Mouse (Mus musculus) embryonic facial prominence, embryonic 15.5 days (tissue): ENCODE results near the gene Atrnl1. TPM values are rescaled to one million over a fixed set of nuclear protein-coding genes. Genes with fewer than 3 reads are reported as not detected.
A peak's percentile ranks its signal among the peaks of the same experiment; 100 is the strongest.

Source experiments
- ATAC-seq: fragments of 200-750 bp; cut with Nextera tagmentation; 2 replicates; pipeline ENCODE4 v1.8.0; 2017; ENCODE audit warnings: low read depth, moderate TSS enrichment; ENCODE audit not compliant: insufficient number of reproducible peaks, low FRiP score, low TSS enrichment
- H3K27ac ChIP-seq: fragments of 300-500 bp; sonication (generic); replicated peaks from 2 replicates; pipeline ENCODE4 v1.5.1; 2015; ENCODE audit warnings: mild to moderate bottlenecking, inconsistent platforms
- H3K27me3 ChIP-seq: fragments of 300-500 bp; sonication (generic); 2 replicates; pipeline ENCODE4 v1.6.1; 2015; ENCODE audit warnings: inconsistent platforms
- H3K36me3 ChIP-seq: fragments of 300-500 bp; sonication (generic); 2 replicates; pipeline ENCODE4 v1.6.1; 2015; ENCODE audit warnings: mild to moderate bottlenecking, inconsistent platforms
- H3K4me1 ChIP-seq: fragments of 300-500 bp; sonication (generic); 2 replicates; pipeline ENCODE4 v1.6.1; 2015; ENCODE audit warnings: inconsistent platforms
- H3K4me2 ChIP-seq: fragments of 300-500 bp; sonication (generic); replicated peaks from 2 replicates; pipeline ENCODE4 v1.6.1; 2015; ENCODE audit warnings: mild to moderate bottlenecking, inconsistent platforms
- H3K4me3 ChIP-seq: fragments of 300-500 bp; sonication (generic); replicated peaks from 2 replicates; pipeline ENCODE4 v1.5.1; 2015; ENCODE audit warnings: mild to moderate bottlenecking, inconsistent platforms
- H3K9ac ChIP-seq: fragments of 300-500 bp; sonication (generic); 2 replicates; pipeline ENCODE4 v1.6.1; 2015; ENCODE audit warnings: inconsistent platforms
- H3K9me3 ChIP-seq: fragments of 300-500 bp; sonication (generic); replicated peaks from 2 replicates; pipeline ENCODE4 v1.6.1; 2016; ENCODE audit warnings: inconsistent platforms
- WGBS: fragments of 180-500 bp; shearing (Covaris S2); methylation state at CpG from one replicate; pipeline ENCODE4 v1.1.7; 2015; 5-methylcytosine and 5-hydroxymethylcytosine counted together
- polyA plus RNA-seq: library from polyadenylated mRNA; unstranded; fragments of >200 nt; fragmentation: Nextera tagmentation; extraction: Ambion mirVana; gene quantifications from 2 replicates; pipeline ENCODE4 v1.2.1, GENCODE M21; 2015

Gene Atrnl1
- polyA plus RNA-seq, 1 experiment from 2014 or later = 7.1 TPM

GRCm38 (mm10) chr19:57782366-57783089 is 171.7 kb downstream of the Atrnl1 start:
- Histone ChIP-seq H3K4me3 (no peak overlapping the region), H3K9me3 (no peaks in the 10 kb centered on the region), H3K4me2 (no peak overlapping the region), H3K4me1 (no peaks in the 10 kb centered on the region), H3K27ac (no peak overlapping the region), H3K27me3 (no peaks in the 10 kb centered on the region), H3K9ac (no peak overlapping the region), H3K36me3 (0 out of 2 replicates have a peak, but pooled peaks cover 7% of the 10 kb centered on the region)
- ATAC-seq = no peak
- WGBS = 87% methylated on average over 3 of the region's 3 CpGs

DNA sequence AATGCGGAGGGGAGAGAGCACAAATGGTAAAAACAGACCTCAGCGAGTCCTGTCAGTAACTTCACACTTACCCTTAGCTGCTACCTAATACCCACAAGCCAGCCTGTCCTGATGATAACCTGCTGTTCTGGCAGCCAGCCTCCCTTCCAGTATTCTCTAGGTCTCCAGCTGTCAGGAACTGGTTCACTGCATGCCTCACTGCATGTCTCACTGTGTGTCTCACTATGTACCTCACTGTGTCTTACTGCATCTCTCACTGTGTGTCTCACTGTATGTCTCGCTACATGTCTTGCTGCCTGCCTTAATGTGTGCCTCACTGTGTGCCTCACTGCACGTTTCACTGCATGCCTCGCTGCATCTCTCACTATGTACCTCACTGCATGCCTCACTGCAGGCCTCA is 175.9 kb downstream of the Atrnl1 start:
- no peaks in the 10 kb centered on the region for H3K27me3 ChIP-seq
- H3K9me3 ChIP-seq = no peaks in the 10 kb centered on the region
- no peak for ATAC-seq
- H3K27ac ChIP-seq = no peak overlapping the region
- H3K4me3 ChIP-seq = no peak overlapping the region
- H3K4me1 ChIP-seq = no peaks in the 10 kb centered on the region
- H3K4me2 ChIP-seq = no peak overlapping the region
- H3K9ac ChIP-seq = no peak overlapping the region
- 56% methylated on average over 5 of the region's 5 CpGs for WGBS
- no peaks in the 10 kb centered on the region; the same call in 1 of the 2 replicates for H3K36me3 ChIP-seq

DNA sequence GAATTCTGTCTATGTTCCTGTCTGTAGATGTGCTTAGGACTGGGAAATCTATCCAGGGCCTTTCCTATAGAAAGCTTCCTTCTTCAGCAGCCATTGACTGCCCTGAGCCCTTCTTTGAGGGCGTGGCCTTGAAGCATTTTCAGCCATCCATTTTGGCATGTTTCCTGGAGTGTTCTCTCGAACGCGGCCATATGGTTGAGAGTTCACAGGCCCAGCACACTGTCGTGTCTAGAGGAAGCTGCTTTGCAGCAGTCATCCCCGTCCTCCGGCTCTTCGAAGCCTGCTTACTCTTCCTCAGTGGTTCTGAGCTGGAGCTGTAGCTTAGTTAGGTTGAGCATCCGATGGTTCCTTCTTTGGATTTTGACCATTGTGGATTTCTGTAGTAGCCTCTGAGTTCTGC is 191.4 kb downstream of the Atrnl1 start:
- no peak overlapping the region for H3K4me3 ChIP-seq
- no peak for ATAC-seq
- H3K27ac ChIP-seq = no peak overlapping the region; the same call in 1 of the 2 replicates
- no peak overlapping the region for H3K9ac ChIP-seq
- H3K4me2 ChIP-seq = no peak overlapping the region
- H3K36me3 ChIP-seq = no peaks in the 10 kb centered on the region
- H3K27me3 ChIP-seq = no peaks in the 10 kb centered on the region
- peaks cover 7% of the 10 kb centered on the region; the same call in 1 of the 2 replicates for H3K4me1 ChIP-seq
- no peaks in the 10 kb centered on the region for H3K9me3 ChIP-seq
- 72% methylated on average over 9 of the region's 9 CpGs for WGBS

GRCm38 (mm10) chr19:57802771-57803482 is 192.1 kb downstream of the Atrnl1 start:
- ATAC-seq = no peak
- Histone ChIP-seq H3K4me2 (no peak overlapping the region), H3K36me3 (no peaks in the 10 kb centered on the region), H3K4me1 (peaks cover 7% of the 10 kb centered on the region; the same call in 1 of the 2 replicates), H3K9ac (no peak overlapping the region), H3K4me3 (no peak overlapping the region), H3K27ac (peak overlapping the region; percentile 34; the same call in 1 of the 2 replicates), H3K27me3 (no peaks in the 10 kb centered on the region), H3K9me3 (no peaks in the 10 kb centered on the region)
- WGBS = 54% methylated on average over 14 of the region's 14 CpGs

DNA sequence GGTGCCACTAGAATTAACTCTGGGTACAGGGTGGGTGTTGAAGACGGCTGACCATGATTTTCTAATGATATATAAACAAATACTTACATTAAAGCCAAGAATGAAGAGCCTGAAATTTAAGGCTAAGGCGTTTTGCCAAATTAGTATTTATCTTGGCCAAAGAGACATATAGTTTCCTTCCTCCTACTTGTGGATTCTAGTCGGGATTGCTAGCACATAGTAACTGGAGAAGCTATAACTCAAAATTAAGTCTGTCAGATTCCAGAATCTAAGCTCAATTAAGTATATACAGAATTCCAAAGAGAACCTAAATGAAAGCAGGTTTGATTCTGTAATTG is 192.6 kb downstream of the Atrnl1 start:
- Histone ChIP-seq H3K4me2 (no peak overlapping the region), H3K4me3 (no peak overlapping the region), H3K27ac (0 out of 2 replicates have a peak overlapping the region, but pooled peaks have one; percentile 34), H3K27me3 (no peaks in the 10 kb centered on the region), H3K4me1 (peaks cover 7% of the 10 kb centered on the region; the same call in 1 of the 2 replicates), H3K9ac (no peak overlapping the region), H3K36me3 (no peaks in the 10 kb centered on the region), H3K9me3 (no peaks in the 10 kb centered on the region)
- no peak for ATAC-seq
- 52% methylated on average over 3 of the region's 3 CpGs for WGBS

DNA sequence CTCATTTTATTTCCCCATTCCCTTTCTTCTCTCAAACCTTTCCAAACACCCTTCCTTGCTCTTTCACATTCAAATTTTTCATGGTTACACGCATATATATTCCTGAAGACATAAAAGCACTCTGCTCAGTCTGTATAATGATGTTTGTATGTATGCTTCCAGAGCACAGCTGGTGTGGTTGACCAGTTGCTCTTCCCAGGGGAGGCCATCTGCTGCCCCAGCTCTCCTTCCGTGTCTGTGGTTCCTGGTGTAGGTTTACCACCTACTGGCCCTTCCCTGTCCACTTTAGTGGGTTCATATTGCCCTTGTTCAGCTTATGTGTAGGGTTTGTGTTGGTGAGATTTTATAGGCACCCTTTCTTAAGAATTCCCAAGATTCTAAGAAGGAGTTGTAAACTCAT is 197.5 kb downstream of the Atrnl1 start:
- Histone ChIP-seq H3K4me1 (peaks cover 4% of the 10 kb centered on the region; the same call in 1 of the 2 replicates), H3K27ac (no peak overlapping the region), H3K4me2 (no peak overlapping the region), H3K36me3 (no peaks in the 10 kb centered on the region), H3K9ac (no peak overlapping the region), H3K4me3 (no peak overlapping the region), H3K27me3 (no peaks in the 10 kb centered on the region), H3K9me3 (no peaks in the 10 kb centered on the region)
- no peak for ATAC-seq
- WGBS = 78% methylated on average over 2 of the region's 2 CpGs

DNA sequence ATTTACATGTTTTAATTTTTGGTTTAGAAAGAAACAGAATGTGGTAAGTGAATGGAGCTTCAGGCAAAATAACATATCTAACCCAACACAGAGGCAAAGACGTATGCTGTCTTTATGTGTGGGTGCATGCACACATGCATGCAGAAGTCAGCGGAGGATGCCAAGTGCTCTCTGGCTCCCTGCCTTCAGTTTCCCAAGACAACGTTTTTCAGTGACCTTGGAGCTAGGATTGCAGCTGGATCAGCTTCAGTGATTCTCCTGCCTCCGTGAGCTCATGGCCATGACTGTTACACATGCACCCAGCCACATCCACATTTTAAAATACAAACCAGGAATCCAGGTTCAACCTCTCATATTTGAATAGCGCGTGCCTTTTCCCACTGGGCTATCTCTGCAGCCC is 203.5 kb downstream of the Atrnl1 start:
- Histone ChIP-seq H3K4me1 (0 out of 2 replicates have a peak, but pooled peaks cover 2% of the 10 kb centered on the region), H3K9ac (no peak overlapping the region), H3K9me3 (no peaks in the 10 kb centered on the region), H3K4me2 (no peak overlapping the region), H3K27me3 (no peaks in the 10 kb centered on the region), H3K4me3 (no peak overlapping the region), H3K36me3 (no peaks in the 10 kb centered on the region), H3K27ac (no peak overlapping the region)
- 62% methylated on average over 6 of the region's 6 CpGs for WGBS
- no peak for ATAC-seq

DNA sequence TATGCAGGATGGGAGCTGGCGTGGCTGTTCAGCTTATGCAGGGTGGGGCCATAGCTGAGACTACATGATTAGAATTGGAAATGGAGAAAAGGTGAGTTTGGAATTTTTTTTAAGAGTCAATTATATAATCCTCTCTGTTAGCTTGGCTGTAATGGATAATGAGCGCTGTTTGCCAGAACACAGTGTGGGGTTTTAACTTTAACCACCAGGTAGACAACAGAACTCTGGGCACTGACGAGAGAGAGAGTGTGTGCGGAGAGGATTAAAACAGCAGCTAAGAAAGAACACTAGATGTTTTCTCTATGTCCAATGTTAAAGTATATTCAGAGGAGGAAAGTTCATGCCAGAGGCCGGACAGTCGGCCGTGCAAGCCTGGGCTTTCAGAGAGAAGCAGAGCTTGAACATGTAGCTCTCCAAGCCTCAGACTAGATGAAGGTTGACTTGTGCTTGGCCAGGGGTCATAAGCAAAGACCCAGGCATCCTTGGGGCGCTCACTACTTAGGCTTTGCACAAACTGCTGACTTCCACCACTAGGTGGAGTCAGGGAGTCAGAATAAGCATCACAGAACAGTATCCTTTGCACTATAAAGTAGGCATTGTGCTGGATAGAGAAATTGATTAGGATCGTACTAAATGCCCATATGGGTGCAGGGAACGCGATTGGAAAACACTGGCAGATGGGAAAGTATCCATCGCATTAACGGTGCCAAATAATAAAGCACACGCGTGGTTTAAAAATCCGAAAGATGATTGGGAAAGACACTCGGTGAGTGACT is 205.6 kb downstream of the Atrnl1 start:
- no peak overlapping the region for H3K27ac ChIP-seq
- H3K27me3 ChIP-seq = no peaks in the 10 kb centered on the region
- H3K9ac ChIP-seq = no peak overlapping the region
- H3K9me3 ChIP-seq = no peaks in the 10 kb centered on the region
- 0 out of 2 replicates have a peak, but pooled peaks have one; percentile 54 for ATAC-seq
- WGBS = 86% methylated on average over 17 of the region's 17 CpGs
- 0 out of 2 replicates have a peak, but pooled peaks cover 2% of the 10 kb centered on the region for H3K4me1 ChIP-seq
- H3K4me2 ChIP-seq = no peak overlapping the region
- no peak overlapping the region for H3K4me3 ChIP-seq
- no peaks in the 10 kb centered on the region for H3K36me3 ChIP-seq

GRCm38 (mm10) chr19:57817736-57818135 is 206.9 kb downstream of the Atrnl1 start:
- 49% methylated on average over 11 of the region's 11 CpGs for WGBS
- Histone ChIP-seq H3K9ac (no peak overlapping the region), H3K27me3 (no peaks in the 10 kb centered on the region), H3K9me3 (no peaks in the 10 kb centered on the region), H3K4me1 (0 out of 2 replicates have a peak, but pooled peaks cover 2% of the 10 kb centered on the region), H3K27ac (no peak overlapping the region), H3K4me2 (no peak overlapping the region), H3K4me3 (no peak overlapping the region), H3K36me3 (no peaks in the 10 kb centered on the region)
- no peak for ATAC-seq

- H3K4me3 ChIP-seq = no peak overlapping the region
- no peak for ATAC-seq
- no peaks in the 10 kb centered on the region for H3K27me3 ChIP-seq
- no peak overlapping the region for H3K27ac ChIP-seq
- H3K9ac ChIP-seq = no peak overlapping the region
- H3K36me3 ChIP-seq = 0 out of 2 replicates have a peak, but pooled peaks cover 4% of the 10 kb centered on the region
- H3K4me2 ChIP-seq = no peak overlapping the region
- WGBS = 51% methylated on average over 4 of the region's 4 CpGs
- H3K4me1 ChIP-seq = peaks cover 7% of the 10 kb centered on the region
- no peaks in the 10 kb centered on the region for H3K9me3 ChIP-seq
These were observed 212.6 kb downstream of the Atrnl1 start for GRCm38 (mm10) chr19:57823446-57823845.
